Mouse (Mus musculus) testis, adult 2 months (tissue): ENCODE data around the gene Ckap5.

ENCODE experiments used
- CTCF ChIP-seq: fragments of 200-500 bp; IDR thresholded peaks from 2 replicates; pipeline ENCODE4 v1.5.1; 2012; ENCODE audit warnings: low read depth, mild to moderate bottlenecking, inconsistent platforms, low read length, moderate library complexity; ENCODE audit not compliant: control insufficient read depth, insufficient read depth, insufficient replicate concordance
- POLR2A ChIP-seq: fragments of 200-500 bp; IDR thresholded peaks from 2 replicates; pipeline ENCODE4 v1.6.1; 2012; ENCODE audit warnings: low read depth, mild to moderate bottlenecking, inconsistent platforms, low read length, moderate library complexity; ENCODE audit not compliant: control insufficient read depth

- TF ChIP-seq POLR2A (no peak), CTCF (no peak)
Measured at GRCm38 (mm10) chr2:91628171-91628570, 101.6 kb downstream of the Ckap5 start.
